Mouse (Mus musculus) megakaryocyte progenitor cell, adult 5-6 weeks (primary cell): ENCODE data around the gene Btbd16. TPM values are rescaled to one million over a fixed set of nuclear protein-coding genes. Genes with fewer than 3 reads are reported as not detected.

Experiments
- ATAC-seq: replicated peaks from 2 replicates; pipeline ENCODE4 v1.8.0; 2016; ENCODE audit warnings: mild to moderate bottlenecking, moderate TSS enrichment, inconsistent platforms; ENCODE audit not compliant: poor library complexity
- total RNA-seq, 2 experiments: library from RNA; stranded (forward) in 1 of 2; stranded (reverse) in 1 of 2; fragments of 157-497, 149-512 nt in 1 of 2; fragments of 200-1000 nt in 1 of 2; gene quantifications; 2 replicates each; pipeline versions ENCODE4 v1.2.3 to v1.2.4; 2015 to 2017

The Btbd16 gene
- total RNA-seq (2015) (0.52 and 0.71 TPM in 2 replicates), total RNA-seq (2017) (0.87 TPM in 1 of 2 replicates, not detected in the other)

GRCm38 (mm10) chr7:130773914-130774630, at the start of gene Btbd16:
Btbd16 (plus strand) TSS chr7:130774069.
- ATAC-seq, result peak; percentile 63

- ATAC-seq, result no peak
Measured at GRCm38 (mm10) chr7:130726185-130726584, 47.7 kb upstream of the Btbd16 start.

- ATAC-seq, result 0 out of 2 replicates have a peak, but pooled peaks have one; percentile 6
Measured at GRCm38 (mm10) chr7:130726724-130727422, 47.0 kb upstream of the Btbd16 start.

GRCm38 (mm10) chr7:130727560-130727959, 46.3 kb upstream of the Btbd16 start:
- no peak for ATAC-seq

- no peak for ATAC-seq
Measured at GRCm38 (mm10) chr7:130731792-130732191, 42.1 kb upstream of the Btbd16 start.

GRCm38 (mm10) chr7:130732908-130733307, 41.0 kb upstream of the Btbd16 start:
- ATAC-seq, result no peak

- no peak for ATAC-seq
Measured at GRCm38 (mm10) chr7:130733423-130733822, 40.4 kb upstream of the Btbd16 start.

GRCm38 (mm10) chr7:130734195-130734787, 39.6 kb upstream of the Btbd16 start:
- no peak for ATAC-seq

GRCm38 (mm10) chr7:130741099-130741498, 32.8 kb upstream of the Btbd16 start:
- ATAC-seq, result no peak

- ATAC-seq, result no peak
Measured at GRCm38 (mm10) chr7:130743239-130744025, 30.4 kb upstream of the Btbd16 start.

- ATAC-seq, result no peak
Measured at GRCm38 (mm10) chr7:130749165-130749564, 24.7 kb upstream of the Btbd16 start.

- no peak for ATAC-seq
Measured at GRCm38 (mm10) chr7:130750752-130751490, 22.9 kb upstream of the Btbd16 start.

GRCm38 (mm10) chr7:130751678-130752077, 22.2 kb upstream of the Btbd16 start:
- no peak for ATAC-seq

- ATAC-seq, result 0 out of 2 replicates have a peak, but pooled peaks have one; percentile 38
Measured at GRCm38 (mm10) chr7:130754790-130755189, 19.1 kb upstream of the Btbd16 start.

- no peak for ATAC-seq
Measured at GRCm38 (mm10) chr7:130756343-130756835, 17.5 kb upstream of the Btbd16 start.

- no peak for ATAC-seq
Measured at GRCm38 (mm10) chr7:130757326-130757865, 16.5 kb upstream of the Btbd16 start.

GRCm38 (mm10) chr7:130762071-130762897, 11.6 kb upstream of the Btbd16 start:
- peak; percentile 90 for ATAC-seq

- no peak for ATAC-seq
Measured at GRCm38 (mm10) chr7:130764160-130764559, 9.7 kb upstream of the Btbd16 start.
